Mouse (Mus musculus) layer of hippocampus, postnatal 14 days (tissue): Measurements from ENCODE around the gene Unc45a. TPM values are rescaled to one million over a fixed set of nuclear protein-coding genes. Genes with fewer than 3 reads are reported as not detected.
"Not testable (repeated sequence)": the region's sequence is repeated elsewhere in the genome, so short reads cannot be mapped to it uniquely, and the experiment has no call there.

Source experiments
- DNase-seq, 2 experiments: peaks; one replicate each; pipeline ENCODE4 v3.0.0; 2021 to 2022; ENCODE audit warnings: low spot score in 2 of 2, mixed read lengths in 1 of 2
- total RNA-seq, 2 experiments: library from RNA; stranded (reverse); gene quantifications; 2 replicates each; pipeline ENCODE4 v1.2.3; 2021

Gene Unc45a
- total RNA-seq, 2 experiments from 2014 or later = 40.6 to 47.9 TPM

DNA sequence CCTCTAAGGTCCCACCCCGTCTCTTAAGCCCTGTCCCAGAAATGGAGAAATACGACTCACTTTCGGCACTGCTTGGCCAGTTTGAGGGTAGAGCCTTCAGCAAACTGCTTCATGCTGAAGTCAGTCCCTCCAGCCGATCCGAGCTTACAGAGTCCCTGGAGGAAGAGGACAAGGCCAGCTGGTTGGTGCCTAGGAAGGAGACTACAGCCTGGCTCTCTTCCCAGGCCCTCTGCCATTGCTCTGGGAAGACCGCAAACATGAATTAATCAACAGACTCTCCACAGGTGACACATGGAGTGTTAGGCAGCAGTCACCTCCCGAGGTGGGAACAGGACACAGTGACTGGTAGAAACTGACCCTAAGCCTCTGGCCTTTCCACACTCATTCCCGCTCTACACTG, 10.5 kb downstream of the Unc45a start:
- DNase-seq = no peak

DNA sequence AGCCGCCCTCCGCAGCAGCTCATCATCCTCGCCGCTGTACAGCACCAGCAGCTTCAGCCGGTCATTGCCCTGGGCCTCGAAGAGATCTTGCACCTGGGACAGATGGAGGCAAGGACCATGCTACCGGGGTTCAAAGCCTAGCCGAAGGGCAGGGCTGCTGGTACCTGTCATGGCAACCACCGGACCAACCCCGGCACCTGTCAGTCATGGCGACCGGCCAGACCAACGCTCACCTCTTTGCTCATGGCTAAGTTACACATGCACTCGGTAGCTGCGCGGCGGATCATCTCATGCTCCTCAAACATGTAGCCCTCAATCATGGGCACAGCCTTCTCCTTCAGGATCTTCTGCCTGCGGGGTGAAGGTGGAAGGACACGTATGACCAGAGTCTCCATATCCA, 14.7 kb downstream of the Unc45a start:
- DNase-seq = no peak

DNA sequence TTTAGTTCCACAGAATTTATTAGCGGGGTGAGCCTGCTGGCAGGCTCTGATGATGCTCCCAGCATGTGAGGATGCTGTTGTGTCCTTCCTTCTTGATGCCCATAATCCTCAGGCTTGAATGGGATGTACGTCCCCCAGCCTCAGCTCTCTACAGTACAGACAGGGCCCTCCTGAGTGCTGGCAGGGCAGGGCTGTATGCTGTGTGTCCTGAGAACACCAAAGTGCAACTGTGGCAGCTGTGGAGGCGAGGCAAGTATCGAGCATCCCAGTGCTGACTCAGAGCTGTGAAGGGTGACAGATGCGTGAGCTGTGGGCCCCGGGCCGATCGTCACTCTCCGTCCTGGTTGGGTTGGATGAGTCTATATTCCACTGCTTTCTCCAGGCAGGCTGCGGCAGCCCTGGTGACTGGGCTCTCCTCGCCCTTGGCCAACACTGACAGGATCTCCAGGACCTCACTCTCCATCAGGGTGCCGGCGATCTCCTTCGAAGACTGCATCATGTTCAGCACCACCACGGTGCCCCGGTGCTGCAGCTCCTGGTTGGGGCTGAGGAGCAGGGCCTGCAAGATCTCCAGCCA, 15.4 kb downstream of the Unc45a start:
- no peak for DNase-seq

DNA sequence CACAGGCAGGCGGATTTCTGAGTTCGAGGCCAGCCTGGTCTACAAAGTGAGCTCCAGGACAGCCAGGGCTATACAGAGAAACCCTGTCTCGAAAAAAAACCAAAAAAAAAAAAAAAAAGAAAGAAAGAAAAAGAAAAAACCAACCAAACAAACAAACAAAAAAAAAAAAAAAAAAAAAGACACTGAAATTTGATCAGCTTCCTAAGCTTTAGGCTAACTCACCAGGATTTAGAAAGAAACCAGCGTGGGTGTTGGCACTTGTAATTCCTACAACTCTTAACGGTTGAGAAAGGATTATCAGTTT, 16.0 kb downstream of the Unc45a start:
- DNase-seq = not testable (repeated sequence)

DNA sequence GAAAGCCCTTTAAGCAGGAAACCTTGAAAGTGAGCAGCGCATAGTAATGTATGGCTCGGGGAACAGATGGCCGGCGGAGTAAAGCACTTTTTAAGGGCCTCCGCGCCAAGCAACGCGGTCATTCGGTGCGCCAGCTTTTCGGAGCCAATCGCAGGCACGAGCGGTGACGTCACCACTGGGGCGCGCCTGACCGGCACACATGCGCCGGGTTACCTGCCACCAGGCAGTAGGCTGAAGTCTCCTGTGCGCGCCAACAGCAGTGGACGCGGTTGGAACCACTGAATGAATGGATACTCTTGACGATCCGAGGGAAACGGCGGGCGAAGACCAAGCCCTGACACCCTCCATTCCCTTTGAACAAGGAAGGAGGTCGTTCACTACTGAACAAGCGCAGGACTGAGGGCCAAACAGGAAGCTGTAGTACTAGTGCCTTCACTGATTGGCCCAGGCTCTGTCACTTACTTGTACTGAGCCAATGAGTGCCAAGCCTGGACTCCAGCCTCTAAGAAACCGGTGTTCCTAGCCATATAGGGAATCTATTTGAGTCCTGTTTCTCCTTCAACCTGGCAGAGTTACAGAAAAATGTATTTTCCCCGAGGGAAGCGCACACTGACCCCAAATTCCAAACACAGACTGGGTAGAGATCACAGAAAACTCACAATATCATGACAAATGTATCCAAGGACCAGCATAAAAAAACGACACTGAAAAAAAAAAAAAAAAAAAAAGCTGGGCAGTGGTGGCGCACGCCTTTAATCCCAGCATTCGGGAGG, 16.6 kb downstream of the Unc45a start, which contains the start of gene Rccd1:
Gene Rccd1 (minus strand): TSS at position 412 of the 773 bp plus-strand sequence.
- DNase-seq = peak; percentile 96 to 97

DNA sequence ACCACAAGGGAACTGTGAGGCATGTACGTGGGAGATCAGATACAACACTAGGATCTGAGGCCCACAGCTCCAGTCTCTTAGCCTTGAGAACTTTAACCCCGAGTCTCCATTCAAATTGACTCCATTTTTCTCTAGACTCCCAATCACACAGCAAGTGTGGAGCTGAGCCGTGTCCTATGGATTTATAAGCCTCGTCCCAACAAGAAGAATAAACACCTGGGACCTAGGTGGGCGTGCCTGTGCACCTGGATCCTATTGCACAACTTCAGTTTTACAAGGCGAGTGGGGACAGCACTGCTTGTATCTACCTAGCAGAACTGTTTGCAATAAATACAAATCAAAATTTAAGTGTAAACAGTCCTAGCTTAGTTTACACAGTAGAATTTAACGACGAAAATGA, 17.5 kb downstream of the Unc45a start:
- no peak for DNase-seq

DNA sequence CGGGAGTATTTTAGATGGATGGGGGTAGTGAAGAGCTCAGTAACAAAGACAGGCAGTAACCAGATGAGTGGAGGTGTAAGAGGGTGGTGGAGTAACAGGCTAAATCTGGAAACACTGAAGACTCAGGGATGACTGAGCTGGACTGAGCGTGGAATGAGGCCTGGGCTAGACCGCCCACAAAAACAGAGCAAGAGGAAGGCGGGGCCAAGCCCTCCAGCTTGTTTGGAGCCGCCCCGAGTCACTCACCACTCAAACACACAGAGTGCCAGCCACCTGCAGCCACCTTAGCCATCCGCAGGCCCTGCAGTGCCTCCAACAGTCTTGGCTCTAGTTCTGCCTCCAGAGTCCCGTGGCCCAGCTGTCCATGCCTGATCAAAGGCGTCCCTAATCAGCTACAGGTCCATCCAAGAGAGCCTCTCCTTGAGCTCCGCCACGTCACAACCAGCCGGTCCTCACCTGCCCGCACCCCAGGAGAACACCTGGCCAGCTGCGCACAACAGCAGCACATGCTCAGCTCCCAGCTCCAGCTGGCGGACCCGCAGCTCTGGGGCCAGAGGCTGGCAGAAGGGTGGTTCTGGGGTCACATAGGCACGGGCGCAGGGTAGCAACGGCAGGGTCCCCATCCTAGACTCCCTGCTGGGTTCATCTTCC, 20.8 kb downstream of the Unc45a start:
- DNase-seq = no peak

DNA sequence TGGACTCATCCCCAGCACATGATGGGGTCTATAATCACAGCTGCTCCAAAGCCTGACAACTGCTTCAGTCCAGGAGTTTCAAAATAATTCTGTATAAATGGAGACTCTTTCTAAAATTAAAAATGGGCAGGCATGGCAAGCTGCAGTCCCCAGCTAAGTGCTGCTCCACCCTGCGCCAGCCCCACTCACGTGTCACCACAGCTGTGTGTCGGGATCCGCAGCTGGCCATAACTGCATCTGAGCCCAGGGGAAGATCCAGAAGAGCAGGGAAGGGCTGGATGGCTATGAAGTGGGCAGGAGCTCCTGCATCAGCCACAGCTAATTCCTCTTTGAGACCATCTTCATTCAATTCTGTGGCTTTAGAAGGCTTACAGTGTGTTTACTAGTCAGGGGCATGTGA, 22.1 kb downstream of the Unc45a start:
- no peak for DNase-seq

DNA sequence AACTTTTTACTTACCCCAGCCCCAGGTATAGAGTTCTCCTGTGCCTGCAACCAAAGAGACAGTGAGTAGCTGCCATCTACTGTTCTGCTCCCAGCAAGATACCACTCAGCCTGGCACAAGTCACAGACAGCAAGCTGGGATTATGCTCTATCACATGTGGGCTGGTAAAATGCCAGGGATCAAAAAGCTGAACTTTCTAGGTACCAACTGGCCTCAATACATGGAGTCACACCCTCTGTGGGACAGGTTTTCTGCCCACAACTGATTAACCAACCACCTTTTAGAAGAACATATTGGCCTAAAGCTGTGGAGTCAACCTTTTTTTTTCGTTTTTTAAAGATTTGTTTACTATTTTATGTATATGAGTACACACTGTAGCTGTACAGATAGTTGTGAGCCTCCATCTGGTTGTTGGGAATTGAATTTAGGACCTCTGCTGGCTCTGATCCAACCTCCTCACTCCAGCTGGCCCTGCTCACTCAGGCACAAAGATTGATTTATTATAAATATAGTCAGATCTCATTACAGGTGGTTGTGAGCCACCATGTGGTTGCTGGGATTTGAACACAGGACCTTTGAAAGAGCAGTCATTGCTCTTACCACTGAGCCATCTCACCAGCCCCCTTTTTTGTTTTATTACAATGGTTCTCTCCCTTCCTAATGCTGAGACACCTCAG, 23.2 kb downstream of the Unc45a start:
- DNase-seq = no peak

DNA sequence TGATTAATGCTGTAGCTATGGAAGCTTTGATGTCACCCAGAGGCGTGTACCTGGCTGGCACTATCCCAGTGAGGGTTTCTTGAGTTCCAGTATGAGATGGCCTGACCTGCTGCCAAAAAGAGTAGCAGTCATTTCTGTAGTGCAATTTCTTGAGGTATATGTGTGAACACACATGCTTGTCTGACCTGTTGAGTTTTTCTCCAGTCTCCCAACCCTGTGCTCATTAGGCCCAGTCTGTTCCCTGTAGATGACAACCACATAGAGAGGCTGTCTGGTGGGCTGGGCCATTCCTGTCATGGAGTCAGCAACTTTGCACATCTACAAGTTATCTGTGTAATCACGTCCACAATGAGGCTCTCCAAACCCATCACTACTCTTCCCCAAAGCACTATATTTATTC, 25.1 kb downstream of the Unc45a start:
- no peak for DNase-seq

DNA sequence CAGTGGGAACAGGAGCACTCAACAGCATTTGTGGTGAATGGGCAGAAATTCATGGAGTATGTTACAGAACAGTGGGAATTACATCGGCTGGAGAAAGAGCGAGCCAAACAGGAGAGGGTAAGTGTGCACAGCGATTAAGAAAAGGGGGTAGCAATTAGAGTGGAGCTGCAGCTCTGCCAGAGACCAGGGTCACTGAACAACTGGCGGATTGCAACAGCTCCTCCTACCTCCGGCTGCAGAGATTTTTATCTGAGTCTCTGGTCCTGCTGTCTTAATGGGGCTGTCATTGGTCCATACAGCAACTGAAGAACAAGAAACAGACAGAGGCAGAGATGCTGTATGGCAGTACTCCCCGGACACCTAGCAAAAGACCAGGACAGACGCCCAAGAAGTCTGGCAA, 30.0 kb downstream of the Unc45a start:
- no peak for DNase-seq

DNA sequence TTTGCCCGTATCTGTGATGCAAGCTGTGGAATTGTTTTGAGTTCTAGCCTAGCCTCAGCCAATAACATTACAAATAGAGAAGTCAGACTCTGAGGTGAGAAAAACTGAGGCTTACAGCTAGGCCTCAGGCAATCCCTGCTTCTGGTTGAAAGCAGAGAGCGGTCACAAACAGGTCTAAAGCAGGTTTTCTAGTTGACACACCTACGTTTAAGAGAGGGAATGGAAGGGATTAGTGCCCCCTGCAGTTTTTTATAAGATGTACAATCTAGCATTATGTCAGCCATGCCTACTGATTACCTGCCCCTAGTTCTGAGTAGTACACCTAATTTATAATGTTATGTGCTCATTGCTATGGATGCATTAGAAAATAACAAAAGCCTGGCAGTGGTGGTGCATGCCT, 33.0 kb downstream of the Unc45a start:
- no peak for DNase-seq

DNA sequence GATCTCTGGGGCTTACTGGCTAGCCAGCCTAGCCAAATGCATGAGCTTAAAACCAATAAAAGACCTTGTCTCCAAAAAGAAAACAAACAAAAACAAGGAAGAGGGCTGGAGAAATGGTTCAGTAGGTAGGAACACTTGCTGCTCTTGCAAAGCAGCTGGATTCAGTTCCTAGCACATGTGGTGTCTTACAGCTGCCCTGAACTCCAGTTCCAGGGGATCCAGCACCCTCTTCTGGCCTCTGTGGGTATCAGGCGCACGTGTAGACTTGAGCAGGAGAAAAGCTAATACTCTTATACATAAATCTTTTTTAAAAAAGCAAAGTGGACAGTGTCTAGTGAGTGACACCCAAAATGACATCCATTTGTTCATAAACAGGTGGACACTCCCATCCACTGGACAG, 39.3 kb downstream of the Unc45a start:
- DNase-seq = no peak

DNA sequence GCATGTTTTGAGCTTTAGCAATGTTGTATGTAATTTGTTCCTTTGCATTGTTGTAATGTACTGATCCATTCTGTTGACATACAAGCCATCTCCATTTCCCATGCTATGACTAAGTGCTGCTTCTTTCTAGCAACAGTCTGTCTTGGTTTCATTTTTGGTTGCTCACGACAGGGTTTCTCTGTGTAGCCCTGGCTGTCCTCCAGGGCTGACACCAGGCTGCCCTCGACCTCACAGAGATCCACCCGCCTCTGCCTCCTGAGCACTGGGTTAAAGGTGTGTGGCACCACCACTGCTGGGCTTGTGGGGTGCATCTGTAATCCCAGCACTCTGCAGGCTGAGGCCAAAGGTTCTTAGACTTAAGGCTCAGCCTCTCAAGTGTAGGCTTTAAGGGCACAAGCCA, 41.2 kb downstream of the Unc45a start:
- no peak for DNase-seq

DNA sequence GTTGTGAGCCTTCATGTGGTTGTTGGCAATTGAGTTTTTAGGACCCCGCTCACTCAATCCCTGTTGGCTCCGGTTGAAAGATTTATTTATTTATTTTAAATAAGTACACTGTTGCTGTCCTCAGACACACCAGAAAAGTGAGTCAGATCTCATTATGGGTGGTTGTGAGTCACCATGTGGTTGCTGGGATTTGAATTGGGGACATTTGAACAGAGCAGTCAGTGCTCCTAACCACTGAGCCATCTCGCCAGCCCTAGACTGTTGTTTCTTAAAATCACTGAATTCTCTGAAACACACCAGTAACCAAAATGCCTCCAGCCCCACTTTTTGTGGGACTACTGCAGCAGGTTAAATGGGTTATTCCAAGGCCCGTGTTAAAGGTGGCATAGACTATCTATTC, 42.1 kb downstream of the Unc45a start:
- no peak for DNase-seq

DNA sequence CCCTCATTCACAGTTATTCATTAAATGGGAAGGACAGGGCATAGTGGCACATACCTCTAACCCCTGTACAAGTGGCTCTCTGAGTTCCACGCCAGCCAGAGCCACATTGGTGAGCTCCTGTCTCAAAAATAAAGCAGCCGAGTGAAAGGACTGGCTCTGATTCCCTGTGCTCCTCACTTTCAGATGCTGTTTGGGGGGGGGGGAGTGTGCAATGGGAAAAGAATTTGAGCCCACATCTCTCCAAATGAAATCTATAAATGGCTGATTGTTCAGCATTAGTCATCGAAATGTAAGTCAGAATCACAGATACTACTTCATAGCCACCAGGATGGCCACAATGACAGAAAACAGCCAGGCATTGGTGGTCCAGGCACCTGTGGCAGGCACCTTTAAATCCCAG, 43.8 kb downstream of the Unc45a start:
- DNase-seq = no peak

DNA sequence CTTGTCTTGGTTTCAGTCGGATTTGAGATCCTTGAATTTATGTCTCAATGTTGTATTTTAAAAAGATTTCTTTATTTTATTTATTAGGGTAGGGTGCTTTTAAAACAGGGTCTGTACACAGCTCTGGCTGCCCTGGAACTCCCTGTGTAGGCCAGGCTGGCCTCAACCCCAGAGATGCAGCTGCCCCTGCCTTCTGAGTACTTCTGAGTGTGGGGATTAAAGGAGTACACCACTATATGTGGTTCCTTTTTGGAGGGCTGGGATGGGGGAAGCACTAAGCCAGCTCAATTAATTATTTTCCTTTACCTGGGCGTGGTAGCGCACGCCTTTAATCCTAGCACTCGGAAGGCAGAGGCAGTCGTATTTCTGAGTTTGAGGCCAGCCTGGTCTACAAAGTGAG, 44.3 kb downstream of the Unc45a start:
- DNase-seq = no peak

DNA sequence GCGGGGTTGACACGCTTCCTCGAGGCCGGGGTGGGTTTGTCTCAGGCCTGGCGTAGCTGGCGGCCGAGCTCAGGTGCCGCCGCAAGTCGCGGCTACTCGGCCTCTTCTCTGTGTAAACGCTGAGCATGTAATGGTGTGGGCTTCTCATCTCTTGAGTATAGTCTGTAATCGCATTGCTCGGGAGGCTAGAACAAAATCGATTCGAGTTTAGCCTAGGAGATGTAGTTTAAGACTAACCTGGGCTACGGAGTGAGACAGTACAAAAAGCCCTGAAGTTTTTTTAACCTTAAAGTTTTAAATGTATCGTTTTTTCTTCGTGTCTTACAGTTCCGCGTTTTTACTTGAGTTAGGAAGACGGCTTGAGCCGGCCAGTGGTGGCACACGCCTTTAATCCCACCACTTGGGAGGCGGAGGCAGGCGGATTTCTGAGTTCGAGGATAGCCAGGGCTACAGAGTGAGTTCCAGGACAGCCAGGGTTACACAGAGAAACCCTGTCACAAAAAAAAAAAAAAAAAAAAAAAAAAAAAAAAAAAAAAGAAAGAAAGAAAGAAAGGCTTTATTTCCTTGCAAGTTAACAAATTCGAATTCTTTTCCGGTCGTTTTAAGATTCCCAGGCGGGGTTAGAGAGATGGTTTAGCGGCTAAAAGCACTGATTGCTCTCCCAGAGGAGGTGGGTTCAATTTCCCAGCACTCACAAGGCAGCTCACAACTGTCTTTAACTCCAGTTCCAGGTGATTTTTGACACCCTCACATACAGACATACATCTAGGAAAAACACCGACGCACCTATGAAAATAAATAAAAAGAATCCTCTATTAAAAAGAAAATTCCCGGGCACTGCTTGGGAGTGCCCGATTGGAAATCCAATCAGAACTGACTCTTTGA, 45.8 kb downstream of the Unc45a start:
- no peak for DNase-seq

DNA sequence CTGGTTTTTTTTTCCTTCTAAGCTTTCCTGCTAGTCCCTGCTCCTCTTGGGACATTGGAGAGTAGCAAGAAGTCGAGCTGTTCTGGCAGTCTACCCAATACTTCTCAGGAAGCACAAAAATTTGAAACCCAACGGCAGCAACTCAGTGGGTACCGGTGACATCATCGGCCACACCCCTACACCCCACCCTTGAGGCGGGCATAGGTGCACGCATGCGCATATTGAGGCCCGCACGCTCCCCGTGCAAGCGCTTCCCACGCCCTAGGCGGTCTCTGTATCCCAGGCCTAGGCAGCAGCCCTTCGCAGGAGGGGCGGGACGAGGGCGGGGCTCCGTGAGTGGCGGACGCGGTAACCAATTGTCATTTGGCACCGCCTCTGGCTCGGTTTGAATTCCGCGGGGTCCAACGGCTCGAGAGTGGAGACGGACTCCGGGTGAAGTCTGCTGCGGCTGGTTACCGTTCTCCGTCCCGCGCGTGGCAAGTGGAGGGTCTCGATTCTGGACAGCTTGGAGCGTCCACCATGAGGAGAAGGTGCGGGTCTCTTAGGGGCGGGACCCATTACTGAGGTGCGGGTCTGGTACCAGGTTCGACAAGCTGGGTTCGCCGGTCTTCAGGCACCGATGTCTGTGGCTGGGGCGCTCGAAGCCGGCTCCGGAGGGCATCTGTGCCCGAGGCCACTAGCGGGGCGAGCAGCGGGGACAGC, 46.6 kb downstream of the Unc45a start, which contains the start of gene Prc1:
Gene Prc1 (plus strand): TSS at position 389 of the 702 bp plus-strand sequence.
- DNase-seq = peak; percentile 98 to 99

DNA sequence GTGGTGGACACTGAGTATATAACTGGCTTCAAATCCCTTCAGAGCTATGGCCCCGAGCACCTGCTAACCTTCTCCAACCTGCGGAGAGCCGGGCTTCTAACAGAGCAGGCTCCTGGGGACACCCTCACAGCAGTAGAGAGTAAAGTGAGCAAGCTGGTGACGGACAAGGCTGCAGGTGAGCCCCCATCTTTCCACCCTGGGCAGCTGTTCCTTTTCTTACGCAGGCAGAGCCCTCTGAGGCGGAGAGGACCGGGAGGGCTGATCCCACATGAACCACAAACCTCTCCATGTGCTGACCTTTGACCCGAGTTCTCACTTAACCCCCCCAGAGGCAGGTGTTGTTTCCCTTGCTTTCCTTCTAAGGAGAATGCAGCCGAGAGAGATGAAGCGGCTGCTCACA, 53.1 kb downstream of the Unc45a start:
- DNase-seq = no peak
